Mouse (Mus musculus) lung, adult 2 months (tissue): Measurements from ENCODE around the gene Prrc2b.

Experiments used
- CTCF ChIP-seq: fragments of 200-500 bp; IDR thresholded peaks from 2 replicates; pipeline ENCODE4 v1.5.1; 2011; ENCODE audit warnings: mild to moderate bottlenecking, low read length, control low read depth; ENCODE audit not compliant: insufficient read depth
- POLR2A ChIP-seq: fragments of 200-500 bp; IDR thresholded peaks from 2 replicates; pipeline ENCODE4 v1.6.1; 2011; ENCODE audit warnings: low read depth, mild to moderate bottlenecking, control low read depth, low read length, borderline replicate concordance; ENCODE audit errors: extremely low read depth

- TF ChIP-seq CTCF (no peak), POLR2A (no peak)
These were observed 4.7 kb downstream of the Prrc2b start for GRCm38 (mm10) chr2:32155614-32156013.
